Mouse (Mus musculus): ENCODE results near the gene Slc6a13.

Slc6a13 gene

DNA sequence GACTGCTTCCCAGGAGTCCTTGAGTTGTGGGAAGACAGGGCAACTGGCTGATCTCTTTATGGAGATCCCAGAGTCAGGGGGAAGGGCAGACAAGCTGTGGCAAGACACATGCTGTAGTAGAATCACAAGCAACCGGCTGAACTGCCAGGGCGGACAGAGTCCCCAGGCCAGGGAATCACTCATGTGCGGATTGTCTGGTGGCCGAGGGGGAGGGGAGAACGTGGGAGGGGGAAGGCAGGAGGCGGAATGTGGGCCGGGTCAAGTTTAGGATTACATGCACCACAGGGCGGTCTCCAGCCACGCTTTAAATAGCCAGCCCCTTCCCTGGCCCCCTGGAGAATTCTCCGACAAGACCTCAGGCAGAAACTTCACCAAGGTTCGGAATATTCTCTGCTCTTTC lies at the start of gene Slc6a13:
Gene Slc6a13, plus strand, starts transcription at position 274 of the 400 bp plus-strand sequence.
- no peak for DNase-seq (ENCODE audit: low read depth, low spot score)

DNA sequence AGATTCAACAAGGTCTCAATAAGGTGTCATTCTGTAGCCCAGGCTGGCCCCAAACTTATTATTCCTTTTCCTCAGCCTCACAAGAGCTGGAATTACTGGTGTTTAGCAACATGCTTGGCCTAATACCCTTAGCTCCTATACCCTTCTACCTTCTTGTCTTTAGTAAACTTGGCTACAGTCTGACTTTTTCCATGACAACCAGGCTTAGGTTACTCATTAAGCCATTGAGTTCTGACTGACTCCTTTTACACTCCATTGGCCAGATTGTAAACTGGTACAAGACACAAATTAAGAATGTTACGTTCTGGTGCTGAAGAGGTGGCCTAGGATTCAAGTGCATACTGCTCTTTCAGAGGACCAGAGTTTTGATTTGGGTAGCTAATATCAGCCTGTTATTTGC lies 49.6 kb upstream of the Slc6a13 start:
- no peak for DNase-seq (ENCODE audit: low read depth, low spot score)

DNA sequence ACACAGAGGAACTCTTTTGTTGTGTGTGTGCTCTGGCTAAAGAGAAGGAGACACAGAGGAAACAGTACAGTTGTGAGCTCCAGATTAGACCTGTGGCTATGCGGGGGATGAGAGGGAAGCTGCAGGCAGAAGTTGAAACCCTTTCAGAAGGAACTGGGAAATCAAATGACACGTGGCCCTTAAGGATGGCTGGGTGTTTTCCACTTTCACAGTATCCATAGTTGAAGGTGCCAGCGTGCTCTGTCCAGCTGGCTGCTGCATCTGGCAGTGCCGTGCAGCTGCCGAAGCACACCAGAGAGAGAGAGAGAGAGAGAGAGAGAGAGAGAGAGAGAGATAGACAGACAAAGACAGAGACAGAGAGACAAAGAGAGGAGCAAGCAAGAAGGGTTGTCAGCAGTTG lies 48.8 kb upstream of the Slc6a13 start:
- DNase-seq (ENCODE audit: low read depth, low spot score): no peak

DNA sequence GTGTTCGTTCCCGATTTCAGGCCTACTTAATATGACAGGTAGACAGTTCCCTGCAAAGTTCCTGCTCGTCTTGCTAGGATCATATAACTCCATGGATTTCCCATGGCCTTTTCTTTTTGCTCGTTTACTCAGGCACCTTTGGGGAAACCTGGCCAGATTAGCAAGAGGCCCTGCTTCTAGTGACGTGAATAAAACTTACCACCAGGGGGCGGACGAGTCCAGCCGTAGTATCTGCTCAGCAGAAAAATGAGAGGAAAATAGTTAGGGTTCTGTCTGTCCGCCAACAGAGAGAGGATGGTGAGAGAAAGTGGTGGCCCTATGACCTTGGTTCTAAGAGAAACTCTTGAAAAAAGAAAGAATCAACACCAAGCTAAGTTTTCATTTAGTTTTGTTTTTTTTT lies 39.5 kb upstream of the Slc6a13 start:
- peak; percentile 54 for DNase-seq (ENCODE audit: low read depth, low spot score)

DNA sequence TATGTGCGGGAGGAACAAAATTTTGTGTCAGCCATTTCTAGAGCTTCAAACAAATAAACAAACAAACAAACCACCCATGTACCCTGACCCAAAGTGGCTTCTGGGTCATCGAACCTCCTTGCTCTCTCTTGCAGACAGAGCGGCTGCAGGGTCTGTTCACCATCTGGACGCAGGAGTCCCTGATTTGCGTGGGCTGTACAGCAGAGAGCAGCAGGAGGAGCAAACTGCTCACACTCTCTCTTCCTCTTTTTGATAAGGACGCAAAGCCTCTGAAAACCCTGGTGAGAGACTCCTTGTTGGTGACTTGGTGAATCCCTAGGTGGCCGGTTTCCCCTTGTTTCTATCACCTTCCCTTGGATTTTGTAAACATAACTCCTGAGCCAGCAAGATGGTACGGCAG lies 38.8 kb upstream of the Slc6a13 start:
- DNase-seq (ENCODE audit: low read depth, low spot score): no peak

DNA sequence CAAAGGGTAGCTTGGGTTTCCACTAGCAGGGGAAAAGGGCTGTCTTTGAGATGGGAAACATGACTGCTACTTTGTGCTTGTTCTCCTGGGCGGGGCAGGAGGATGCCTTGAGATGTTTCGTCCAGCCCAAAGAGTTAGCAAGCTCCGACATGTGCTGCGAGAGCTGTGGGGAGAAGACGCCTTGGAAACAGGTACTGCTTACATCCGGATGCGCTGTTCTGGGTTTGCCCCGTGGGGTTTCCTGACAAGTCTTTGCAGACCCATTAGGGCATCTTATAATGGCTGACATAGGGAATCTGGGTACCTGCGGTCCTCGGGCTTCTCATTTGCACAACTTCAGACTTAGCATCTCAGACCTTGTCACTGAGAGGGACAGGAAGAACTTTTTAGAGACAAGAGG lies 38.0 kb upstream of the Slc6a13 start:
- no peak for DNase-seq (ENCODE audit: low read depth, low spot score)

DNA sequence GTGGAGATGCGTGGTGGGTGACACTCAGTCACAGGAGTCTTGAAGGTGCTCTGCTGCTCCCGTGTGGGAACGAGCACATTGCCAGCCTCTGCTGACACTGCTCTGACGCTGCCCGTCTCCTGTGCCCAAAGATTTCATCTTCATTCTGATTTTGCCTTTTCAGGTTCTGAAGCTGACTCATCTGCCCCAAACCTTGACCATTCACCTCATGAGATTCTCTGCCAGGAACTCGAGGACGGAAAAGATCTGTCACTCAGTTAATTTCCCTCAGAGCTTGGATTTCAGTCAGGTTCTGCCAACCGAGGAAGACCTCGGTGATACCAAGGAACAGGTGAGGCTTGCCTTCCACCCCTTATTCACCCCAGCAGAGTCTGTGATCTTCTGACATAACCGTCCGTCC lies 37.5 kb upstream of the Slc6a13 start:
- no peak for DNase-seq (ENCODE audit: low read depth, low spot score)

DNA sequence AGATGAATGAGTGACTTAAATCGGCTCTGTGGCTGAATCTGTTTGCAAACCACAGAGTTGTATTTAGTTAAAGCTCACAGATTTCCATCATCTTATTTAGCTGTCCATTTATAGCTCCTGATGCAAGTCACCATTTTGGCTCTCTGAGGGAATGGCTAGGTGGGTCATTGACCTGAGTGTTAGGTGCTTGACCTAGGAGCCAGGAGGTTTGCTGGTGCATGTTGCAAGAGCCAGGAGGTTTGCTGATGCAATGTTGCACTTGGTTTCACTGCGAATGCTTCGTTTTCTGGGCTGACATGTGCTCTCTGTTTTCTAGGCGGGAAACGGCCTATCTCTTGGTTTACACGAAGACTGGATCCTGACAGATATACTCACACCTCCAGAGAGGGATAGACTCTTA lies 29.9 kb upstream of the Slc6a13 start:
- no peak for DNase-seq (ENCODE audit: low read depth, low spot score)

DNA sequence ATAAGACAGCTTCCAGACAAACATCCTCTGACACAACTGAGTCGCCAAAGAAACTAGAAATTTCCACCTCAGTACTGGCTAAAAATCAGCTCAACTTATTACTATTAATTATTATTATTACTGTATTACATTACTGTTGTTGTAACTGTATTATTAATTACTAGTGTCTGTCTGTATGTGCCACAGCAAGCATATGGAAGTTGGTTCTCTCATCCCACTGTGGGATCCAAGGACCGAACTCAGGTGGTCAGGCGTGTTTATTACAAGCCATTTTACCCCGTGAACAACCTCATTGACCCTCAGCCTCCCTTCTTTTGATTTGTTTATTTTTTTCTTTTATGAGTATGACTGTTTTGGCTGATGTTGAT lies 28.3 kb upstream of the Slc6a13 start:
- DNase-seq (ENCODE audit: low read depth, low spot score): no peak

DNA sequence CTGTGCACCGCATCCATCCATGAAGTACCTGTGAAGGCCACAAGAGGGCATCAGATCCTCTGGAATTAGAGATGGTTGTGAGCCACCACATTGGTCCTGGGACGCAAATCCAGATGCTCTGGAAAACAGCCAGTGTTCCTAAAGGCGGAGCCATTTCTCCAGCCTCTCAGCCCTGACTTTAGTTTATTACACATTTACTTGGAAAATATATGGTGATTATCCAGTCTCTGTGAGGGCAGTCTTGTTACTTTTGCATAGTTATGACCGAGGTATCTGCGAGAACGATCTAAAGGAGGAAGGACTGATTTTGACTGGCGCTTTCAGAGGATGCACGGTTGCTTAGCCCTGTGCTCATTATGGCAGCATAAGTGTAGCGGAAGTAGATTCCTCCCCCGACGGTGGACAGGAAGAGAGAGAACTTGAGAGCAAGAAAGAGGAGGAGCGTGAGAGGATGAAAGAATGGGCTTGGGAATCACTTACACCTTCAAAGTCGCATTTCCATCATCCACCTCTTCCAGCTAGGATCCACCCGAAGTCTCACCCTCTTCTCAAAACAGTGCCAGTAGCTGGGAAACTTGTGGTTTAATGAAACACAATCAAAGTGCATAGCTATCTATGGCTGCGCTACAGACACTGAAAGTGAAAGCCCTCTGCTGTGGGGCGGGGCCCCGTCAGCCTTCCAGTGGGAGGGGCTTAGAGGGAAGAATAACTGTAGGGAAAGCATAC lies 27.8 kb upstream of the Slc6a13 start:
- DNase-seq (ENCODE audit: low read depth, low spot score): peak; percentile 68

DNA sequence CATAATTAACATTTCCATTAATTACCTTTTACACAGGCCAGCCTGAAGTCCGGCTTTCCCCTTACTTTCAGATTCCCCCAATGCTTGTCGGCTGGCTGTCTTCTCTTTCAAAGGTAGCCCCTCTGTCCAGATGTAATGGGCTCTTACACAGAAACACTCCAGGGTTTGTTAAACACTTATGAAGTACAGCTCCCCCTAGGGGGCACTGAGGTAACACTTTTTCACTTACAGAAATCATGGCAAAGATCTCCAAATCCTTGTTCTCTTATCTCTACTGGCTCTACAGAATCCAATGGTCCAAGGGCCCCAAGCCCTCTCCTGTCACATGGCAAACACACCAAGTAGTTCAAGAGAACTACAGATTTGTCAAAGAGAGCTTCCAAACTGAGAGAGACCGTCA lies 25.7 kb upstream of the Slc6a13 start:
- DNase-seq (ENCODE audit: low read depth, low spot score): peak; percentile 17

DNA sequence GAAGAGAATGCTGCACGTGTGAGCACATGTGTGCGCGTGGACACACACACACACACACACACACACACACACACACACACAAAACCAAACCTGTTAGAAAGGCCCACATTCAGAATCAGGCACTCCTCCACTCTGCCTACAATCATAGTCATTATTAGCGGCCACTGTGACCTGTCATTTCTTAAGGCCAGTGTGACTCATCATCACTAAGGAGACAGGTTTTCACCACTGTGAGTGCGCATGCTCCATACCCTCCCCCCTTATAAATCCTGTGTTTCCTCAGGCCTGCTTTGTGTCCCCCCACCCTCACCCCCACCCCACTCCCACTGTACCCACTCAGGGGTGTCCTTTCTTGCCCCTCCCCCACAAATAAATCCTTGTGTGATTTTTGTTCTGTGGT lies 15.9 kb upstream of the Slc6a13 start:
- DNase-seq (ENCODE audit: low read depth, low spot score): no peak

DNA sequence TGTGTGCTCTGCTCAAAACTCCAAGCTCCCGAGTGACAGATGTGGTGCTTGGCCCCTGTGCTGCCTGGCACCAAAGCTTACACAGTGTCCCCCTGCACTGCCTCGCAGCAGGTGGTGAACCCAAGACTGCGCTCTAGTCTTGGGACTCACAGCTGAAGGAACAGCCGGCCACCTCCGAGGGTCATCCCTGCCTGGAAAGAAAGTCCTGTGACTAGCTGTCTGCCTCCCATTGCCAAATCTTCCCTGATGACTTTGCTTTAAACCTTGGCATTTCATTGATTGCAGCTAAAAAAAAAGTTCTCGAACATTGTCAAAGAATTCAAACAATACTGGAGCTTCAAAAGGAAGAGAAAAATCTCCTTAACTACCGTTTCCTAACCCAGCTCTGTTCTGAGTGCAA lies 710 bp upstream of the Slc6a13 start:
- DNase-seq (ENCODE audit: low read depth, low spot score): no peak

DNA sequence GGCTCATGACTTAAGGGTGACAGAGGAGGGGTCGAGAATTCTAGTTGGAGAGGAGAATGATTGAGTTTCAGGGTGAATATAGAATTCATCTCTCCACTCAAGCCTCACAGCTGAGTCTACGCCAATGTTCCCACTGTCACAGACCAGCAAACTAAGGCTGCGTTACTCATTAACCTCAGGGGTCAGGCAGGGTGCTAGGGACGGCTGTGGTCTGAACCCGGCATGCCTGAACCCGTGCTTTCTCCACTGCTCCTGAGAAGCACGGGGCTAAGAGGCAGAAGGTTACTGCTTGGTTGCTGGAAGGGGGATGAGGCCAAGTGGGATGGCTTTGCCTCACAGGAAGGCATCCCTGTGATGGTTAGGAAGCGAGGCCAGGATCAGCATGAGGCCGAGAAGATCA lies 477 bp downstream of the Slc6a13 start:
- no peak for DNase-seq (ENCODE audit: low read depth, low spot score)

DNA sequence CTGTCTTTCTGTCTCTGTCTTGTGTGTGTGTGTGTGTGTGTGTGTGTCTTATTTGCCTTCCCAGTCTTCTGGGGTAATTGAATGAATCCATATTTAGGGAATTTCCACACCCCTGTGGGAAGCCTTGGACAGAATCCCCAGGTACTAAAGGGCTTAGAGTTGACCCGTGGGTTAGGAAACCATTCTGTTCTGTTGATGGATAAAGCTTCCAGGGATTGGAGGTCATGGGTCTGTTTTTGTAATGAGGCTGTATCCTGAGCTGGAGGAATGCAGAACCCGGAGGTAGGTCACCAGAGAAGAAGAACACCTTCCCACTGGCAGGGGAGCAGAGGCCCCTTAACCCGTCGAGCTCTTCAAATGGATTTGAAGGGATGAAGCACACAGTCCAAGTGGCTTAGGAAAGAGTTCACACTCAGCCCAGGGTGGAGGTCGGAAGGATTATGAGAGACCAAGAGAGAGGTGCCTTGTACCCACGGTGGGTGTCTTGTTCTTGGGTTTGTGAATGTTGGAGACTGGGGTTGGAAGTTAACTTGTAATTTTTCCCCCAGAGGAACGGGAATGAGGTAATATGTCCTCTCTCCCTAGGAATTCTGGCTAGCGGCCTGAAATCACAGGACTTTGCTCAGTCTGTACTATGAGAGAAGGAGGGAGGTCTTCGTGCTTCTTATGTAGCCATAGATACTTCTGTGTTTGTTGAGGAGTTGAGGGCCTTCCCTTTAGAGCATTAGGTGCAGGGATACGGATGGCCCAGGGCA lies 3.6 kb downstream of the Slc6a13 start:
- DNase-seq (ENCODE audit: low read depth, low spot score): no peak

DNA sequence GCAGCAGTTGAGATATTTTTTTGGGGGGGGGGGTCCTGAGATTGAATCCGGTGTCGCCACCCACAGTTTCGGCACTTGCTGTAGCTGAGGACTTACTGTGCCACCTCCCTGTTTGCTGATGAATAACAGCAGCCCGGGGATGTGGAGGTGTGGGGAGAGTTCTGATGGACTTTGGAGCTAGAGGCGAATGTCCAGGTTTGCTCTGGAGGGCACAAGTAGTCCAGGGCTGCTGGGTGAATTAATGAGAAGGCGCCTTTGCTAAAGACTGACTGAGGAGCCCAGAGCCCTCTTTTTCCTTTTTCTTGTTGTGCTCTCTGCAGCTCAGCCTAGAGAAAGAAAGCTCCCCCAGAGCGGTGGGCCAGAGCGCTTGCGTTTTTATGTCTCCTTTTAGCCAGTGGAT lies 4.6 kb downstream of the Slc6a13 start:
- DNase-seq (ENCODE audit: low read depth, low spot score): no peak

DNA sequence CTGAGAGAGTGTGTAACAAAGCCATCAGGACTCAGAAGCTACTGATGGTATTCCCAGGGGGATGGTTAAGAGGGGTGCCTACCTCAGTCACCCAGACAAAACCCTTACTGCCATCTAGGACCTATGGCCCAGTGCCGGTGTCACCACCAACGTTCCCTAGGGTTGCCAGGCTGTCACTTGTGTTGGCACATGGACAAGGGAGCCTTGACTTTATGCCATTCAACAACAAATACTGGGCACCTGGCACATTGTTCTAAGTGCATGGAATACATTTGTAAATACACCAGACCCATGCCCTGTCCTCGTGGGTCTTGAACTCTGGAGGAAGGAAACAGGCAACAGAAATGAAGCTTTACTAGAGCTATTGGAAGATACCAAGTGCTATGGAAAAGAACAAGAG lies 5.5 kb downstream of the Slc6a13 start:
- DNase-seq (ENCODE audit: low read depth, low spot score): no peak

DNA sequence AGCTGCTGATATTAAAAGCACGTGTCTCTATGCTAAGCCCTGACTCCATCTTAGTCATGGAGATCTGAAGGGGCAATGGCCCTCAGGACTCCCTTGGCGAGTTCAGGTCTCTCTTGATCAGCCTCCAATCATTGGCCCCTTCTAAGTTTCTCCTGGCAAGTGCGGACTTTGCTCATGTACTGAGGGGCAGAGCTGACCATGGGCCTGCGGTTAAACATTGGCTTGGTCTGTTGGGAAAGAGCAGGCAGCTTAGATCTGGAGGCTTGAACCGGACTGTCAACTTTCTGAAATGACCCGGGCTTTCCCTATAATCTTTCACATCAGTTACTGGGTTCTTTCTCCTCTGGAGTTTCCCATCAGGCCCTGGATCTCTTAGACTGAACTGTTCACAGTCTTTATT lies 11.0 kb downstream of the Slc6a13 start:
- no peak for DNase-seq (ENCODE audit: low read depth, low spot score)

DNA sequence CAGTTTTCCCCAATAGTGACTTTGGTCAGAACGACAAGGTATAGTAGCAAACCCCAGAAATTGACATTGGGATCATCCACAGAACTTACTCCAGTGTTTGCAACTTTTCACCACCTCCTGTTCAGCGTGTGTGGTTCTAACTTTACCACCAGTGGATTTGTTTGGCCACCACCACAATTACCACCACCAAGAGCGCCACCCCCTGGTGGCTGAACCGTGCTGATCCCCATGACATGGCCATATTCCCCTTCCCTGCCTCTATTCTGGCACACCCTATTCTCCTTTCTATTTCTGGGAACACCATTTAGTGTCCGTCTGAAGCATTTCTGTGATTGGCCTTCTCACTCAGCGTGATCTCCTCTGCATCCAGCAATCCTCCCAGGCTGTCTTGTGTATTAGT lies 19.1 kb downstream of the Slc6a13 start:
- DNase-seq (ENCODE audit: low read depth, low spot score): no peak

DNA sequence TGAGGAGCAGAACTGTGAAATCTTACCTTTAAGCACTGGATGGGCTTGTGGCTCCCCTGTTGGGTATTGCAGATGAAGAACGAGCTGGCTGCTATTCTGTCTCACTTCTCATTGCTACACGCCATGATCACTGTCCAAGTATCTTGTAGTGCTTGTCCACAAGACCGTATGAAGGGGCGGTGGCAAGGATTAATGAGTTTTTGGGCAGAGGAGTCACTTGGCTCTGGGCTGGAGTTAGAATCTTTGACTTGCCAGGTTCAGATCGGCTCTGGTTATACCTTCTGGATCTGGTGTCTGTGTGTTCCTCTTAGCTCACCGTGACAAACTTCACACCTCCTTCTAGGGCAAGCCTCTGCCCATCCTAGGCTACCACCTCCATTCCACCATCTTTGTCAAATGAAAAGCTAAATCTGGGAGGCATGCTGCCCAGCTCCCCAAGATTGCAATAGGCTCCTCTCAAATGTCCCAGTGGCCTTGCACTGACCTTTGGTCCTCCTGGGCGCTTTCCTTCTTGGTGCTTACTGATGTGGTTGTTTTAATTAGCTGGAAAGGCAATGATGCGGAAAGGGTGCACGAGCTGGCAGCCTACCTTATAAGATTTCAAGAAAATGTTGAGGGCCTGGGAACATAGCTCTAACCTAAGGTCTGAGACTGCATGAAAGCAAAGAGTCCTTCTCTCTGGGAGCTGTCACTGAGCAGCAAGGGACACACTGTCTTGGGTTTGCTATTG lies 22.5 kb downstream of the Slc6a13 start:
- DNase-seq (ENCODE audit: low read depth, low spot score): no peak

DNA sequence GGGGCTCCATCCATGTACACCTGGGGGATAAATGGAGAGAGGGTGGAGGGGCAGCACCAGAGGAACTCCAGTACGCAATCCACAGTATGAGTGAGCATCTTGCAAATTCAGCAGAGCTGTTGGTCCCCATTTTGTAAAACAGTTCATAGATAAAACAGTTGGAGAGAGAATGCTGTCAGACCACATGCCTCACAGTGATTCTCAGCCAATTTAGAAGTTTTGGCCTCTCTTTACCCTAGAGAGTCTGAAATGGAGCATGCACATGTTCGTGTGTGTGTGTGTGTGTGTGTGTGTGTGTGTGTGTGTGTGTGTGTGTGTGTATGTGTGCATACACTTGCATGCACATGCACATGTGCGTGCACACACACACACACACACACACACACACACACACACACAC lies 25.3 kb downstream of the Slc6a13 start:
- DNase-seq (ENCODE audit: low read depth, low spot score): no peak

DNA sequence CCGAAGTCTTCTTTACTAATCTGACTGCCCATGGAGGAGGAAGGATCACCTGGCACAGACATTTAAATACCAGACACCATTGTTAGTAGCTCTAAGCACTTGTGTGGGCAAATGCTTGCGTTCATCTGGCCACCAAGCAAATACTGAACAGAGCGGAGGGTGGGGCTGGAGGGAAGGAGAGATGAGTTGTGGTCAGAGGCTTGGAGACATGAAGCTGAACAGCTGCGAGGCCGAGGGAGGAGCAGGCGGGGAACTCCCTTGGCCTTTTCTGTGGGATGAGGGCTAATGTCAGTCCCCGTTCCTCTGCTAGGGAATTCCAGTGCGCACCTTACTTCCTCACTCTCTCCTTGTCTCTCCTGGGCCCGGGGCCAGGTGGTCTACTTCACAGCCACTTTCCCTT lies 25.7 kb downstream of the Slc6a13 start:
- no peak for DNase-seq (ENCODE audit: low read depth, low spot score)

All from retina, postnatal 7 days (tissue).